Mouse (Mus musculus): ENCODE measurements around the gene Serpind1.

- TF ChIP-seq CTCF (IDR thresholded peaks at IDR 0.05; ENCODE audit: low read depth) (no peak), EP300 (optimal IDR thresholded peaks at IDR 0.05) (no peak)
Observed at GRCm38 (mm10) chr16:17358787-17359186, 27.6 kb downstream of the Serpind1 start.

All from stomach, postnatal 0 days (tissue).